Mouse (Mus musculus) retina, embryonic 14.5 days (tissue): ENCODE data around the gene Vmn2r88.
A peak's percentile ranks its signal among the peaks of the same experiment; 100 is the strongest.
"Not testable (repeated sequence)": the region's sequence is repeated elsewhere in the genome, so short reads cannot be mapped to it uniquely, and the experiment has no call there.

ENCODE experiments used
- DNase-seq: peaks from one replicate; pipeline ENCODE4 v3.0.0-alpha.2; 2015; ENCODE audit warnings: low spot score

The Vmn2r88 gene

DNA sequence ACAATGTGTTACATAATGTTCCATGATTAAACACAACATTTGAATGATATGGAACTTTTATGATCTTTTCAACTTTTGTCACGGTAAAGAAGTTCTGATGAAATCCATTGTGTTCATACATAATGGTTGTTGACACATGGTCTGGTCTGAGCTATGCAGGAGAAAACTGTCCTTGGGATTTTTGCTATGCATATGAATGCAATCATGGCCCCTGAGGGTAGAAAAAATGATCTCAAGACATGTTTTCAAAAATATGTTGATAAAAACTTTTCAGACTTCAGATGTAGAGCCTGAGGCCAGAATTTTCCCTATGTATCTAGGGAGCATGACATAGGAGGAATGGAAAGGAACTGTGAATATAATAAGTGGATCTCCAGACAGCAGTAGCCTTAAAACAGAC is at the start of gene Vmn2r88:
TSS of gene Vmn2r88 (plus strand) at position 301 of the 400 bp plus-strand sequence.
- no peak for DNase-seq

DNA sequence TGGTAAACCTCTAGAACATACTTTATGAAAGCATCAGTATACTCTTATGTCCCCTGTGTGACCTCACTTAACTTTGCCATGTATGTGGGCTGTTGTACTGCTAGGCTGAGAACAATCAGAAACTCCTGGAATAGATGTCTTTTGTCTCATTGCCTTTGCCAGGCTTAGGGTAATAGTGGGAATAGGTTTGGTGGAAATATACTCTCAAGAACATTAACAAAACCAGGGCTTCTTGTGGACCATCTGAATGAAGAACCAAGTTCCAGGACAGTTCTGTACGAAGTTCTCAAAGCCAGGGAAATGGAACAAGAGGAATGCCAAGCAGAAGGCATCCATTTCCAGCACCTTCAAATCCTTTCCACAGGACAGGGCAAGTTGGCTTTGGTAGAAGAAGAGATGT is 49.2 kb upstream of the Vmn2r88 start, which contains the start of gene Gm7247:
TSS of gene Gm7247 (plus strand) at position 301 of the 400 bp plus-strand sequence.
- DNase-seq = no peak

DNA sequence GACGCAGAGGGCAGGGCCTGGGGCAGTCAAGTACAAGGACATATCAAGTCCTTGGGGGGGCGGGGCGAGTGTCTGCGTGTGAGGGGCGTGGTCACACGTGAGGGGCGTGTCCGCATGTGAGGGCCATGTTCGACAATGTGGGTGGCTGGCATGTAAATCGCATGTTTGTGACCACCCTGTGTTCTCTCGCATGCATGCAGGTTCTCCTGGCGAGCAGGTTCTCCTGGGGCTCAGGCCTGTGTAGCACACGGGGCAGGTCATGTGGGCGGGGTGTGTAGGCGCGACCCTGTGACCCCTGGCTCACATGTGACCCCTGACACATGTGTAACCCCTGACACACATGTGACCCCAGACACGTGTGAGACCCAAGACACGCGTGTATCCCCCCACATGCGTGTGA is 27.8 kb upstream of the Vmn2r88 start:
- no peak for DNase-seq

DNA sequence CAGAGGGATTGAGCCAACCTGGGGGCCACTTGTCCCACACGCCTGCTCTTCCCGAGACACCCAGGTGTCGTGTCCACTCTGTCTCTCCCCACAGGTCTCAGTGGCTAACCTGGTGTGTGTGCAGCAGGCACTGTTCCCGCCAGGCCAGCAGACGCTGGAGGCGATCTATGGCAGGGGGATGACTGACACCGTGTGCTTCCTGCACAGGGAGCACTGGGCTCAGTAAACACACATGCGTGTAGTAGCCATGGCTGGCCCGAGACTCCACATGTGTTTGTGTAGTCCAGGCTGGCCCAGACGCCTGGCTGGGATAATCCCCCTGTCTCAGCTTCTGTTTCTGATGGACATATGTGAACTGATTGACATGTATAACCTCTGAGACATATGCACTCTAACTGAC is 26.3 kb upstream of the Vmn2r88 start:
- no peak for DNase-seq

DNA sequence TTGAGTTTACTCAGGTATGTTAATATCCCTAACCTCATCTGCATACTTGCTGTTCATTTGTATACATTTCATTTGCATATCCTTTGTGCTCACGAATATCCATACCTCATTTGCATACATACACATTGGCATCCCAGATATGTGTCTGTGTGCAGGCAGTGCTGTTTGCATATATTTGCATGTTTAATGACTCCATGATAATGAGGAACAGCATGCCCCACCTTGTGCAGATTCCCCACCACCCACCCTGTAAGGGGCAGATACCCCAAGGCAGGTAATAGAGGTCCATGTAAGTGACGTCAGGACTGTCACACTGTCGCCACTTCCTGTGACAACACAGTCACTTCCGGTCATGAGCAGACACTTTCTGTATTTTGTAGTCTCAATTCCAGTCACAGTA is 24.9 kb upstream of the Vmn2r88 start:
- no peak for DNase-seq

DNA sequence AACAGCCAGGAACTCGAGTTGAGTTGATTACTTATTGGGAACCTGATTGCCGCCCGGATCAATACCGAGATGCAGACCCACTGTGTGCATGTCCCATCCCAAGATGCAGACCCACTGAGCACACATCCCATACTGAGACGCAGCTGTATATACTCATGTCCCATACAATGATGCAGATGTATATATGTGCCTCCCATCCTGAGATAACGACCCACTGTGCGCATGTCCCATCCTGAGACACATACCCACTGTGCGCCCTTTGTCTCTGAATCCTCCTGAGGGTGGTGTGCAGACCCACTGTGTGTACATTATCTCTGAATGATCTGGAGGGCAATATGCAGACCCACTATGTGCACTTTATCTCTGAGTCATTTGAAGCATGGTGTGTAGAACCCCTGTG is 22.9 kb upstream of the Vmn2r88 start:
- DNase-seq = no peak

DNA sequence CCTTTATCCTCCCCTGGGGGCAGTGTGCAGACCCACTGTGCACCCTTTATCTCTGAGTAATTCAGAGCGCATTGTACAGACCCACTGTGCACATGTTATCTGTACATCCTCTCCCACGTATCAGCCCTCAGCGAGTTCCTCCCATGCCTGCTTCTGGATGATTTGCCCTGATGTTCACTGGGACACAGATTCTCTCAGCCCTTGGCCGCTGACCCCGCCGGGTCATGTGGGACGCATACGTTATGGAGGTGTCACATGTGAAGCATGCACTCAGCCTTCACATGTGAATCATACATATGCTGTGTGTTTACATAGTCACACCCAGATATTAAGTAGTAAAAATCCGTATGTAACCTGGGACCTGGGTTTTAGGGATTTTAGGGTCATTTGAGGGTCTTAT is 22.4 kb upstream of the Vmn2r88 start:
- DNase-seq = no peak

DNA sequence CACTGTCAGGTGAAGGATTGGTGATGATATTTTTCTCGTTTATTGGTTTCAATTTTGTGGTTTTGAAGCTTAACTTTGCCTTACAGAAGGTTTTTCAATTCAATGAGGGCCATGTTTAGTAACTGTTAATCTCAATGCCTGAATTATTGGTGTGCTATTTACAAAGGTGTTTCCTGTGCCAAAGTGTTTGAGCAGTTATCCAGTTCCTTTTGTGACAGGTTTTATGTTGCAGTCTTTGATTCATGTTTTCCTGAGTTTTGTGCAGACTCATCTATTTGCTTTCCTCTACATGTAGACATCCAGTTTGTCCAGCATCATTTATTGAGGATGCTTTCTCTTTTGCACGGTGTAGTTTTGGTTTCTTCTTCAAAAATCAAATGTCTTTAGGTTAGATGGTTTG is 13.3 kb downstream of the Vmn2r88 start:
- DNase-seq = no peak

DNA sequence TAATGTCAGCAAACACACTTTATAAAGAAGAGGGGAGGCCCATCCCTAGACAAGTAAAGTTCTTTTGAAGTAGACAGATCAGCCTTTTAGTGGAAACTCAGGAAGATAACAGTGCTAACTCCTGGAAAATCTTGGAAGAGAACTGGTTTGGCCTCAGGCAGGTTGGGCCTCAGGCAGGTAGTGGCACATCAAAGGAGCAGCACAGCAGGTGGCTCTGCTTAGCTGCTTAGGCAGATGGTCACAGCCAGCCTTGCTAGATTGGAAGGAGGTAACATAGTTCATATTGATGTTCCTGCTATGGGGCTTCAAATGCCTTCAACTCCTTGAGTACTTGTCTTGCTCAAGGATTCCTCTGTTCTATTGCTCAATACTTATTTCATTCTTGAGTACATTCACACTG is 19.5 kb downstream of the Vmn2r88 start:
- not testable (repeated sequence) for DNase-seq

DNA sequence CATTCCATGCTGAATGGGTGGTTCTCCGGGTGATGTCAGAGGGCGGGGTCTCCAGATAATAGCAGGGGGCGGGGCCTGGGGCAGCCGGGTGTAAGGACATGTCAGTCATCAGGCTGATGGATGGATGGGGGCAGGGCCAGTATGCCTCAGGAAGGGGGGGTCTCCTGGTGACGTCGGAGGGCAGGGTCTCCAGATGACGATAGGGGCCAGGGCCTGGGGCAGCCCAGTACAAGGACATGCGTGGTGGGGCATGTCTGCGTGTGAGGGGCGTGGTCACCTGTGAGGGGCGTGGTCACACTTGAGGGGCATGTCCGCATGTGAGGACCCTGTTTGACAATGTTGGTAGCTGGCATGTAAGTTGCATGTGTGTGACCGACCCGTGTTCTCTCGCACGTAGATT is 23.9 kb downstream of the Vmn2r88 start:
- no peak for DNase-seq

DNA sequence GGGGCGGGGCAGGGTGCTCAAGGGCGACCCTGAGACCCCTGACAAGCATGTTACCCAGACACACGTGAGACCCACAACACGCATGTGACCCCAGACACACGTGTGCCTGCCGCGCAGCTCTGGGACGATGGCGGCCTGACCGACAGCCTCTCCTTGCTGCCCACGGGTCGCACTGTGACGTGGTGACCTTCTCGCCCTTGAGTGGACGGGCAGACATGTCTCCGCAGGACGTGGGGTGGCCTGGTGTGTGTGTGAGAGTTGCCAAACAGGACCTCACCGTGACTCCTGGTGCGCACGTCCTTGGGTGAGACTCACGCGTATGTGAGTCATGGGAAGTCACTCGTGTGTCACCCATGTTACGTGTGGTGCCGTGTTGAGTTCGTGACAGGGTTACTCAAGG is 24.4 kb downstream of the Vmn2r88 start:
- no peak for DNase-seq

DNA sequence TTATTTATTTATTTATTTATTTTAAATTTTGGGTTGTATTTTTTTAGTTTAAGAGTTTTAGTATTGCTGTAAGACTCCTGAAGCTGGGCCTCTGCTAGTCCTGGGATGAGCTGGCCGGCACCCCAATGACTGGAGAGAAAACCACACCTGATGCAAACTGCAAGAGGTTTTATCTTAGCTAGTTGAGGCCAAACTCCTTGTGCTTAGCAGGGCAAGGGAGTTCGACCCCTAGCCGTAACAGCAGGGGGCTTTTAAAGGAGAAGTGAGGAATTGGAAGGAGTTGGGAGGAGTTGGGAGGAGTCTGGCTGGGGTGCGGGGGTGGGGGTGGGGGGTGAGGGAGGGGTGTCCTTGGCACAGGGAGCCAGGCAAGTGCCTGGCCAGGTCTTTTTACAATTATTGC is 28.3 kb downstream of the Vmn2r88 start:
- DNase-seq = peak; percentile 8

DNA sequence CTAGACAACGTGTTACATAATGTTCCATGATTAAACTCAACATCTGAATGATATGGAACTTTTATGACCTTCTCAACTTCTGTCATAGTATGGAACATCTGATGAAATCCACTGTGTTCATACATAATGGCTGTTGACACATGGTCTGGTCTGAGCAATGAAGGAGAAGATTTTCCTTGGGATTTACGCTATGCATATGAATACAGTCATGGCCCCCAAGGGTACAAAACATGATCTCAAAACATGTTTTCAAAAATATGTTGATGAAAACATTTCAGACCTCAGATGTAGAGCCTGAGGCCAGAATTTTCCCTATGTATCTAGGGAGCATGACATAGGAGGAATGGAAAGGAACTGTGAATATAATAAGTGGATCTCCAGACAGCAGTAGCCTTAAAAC is 40.9 kb downstream of the Vmn2r88 start, which contains the start of gene Vmn2r89:
TSS of gene Vmn2r89 (plus strand) at position 301 of the 400 bp plus-strand sequence.
- not testable (repeated sequence) for DNase-seq
